Mouse (Mus musculus): ENCODE data around the gene 2510009E07Rik. TPM values are rescaled to one million over a fixed set of nuclear protein-coding genes. Genes with fewer than 3 reads are reported as not detected.
A peak's percentile ranks its signal among the peaks of the same experiment; 100 is the strongest.

2510009E07Rik gene
- polyA plus RNA-seq, 1 experiment from 2014 or later = 21.3 TPM

DNA sequence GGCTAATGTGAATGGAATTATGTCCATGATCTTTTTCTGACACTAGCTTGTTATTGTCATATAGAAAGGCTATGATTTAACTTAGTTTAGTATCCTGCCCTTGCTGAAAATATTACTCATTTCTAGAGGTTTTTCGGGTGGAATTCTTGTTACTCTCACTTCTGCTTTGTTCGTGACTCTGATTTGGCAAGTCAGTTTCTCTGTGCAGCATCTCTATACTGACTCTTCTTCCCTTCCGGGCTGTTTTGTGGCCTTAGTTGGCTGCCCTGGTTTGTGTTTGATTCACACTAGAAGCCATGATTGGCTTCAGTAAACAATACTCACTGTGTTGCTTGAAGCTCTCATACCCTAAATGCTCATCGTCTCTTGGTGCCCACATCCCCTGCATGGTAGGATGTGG is 63.9 kb downstream of the 2510009E07Rik start:
- WGBS = 91% methylated on average over 4 of the region's 4 CpGs

DNA sequence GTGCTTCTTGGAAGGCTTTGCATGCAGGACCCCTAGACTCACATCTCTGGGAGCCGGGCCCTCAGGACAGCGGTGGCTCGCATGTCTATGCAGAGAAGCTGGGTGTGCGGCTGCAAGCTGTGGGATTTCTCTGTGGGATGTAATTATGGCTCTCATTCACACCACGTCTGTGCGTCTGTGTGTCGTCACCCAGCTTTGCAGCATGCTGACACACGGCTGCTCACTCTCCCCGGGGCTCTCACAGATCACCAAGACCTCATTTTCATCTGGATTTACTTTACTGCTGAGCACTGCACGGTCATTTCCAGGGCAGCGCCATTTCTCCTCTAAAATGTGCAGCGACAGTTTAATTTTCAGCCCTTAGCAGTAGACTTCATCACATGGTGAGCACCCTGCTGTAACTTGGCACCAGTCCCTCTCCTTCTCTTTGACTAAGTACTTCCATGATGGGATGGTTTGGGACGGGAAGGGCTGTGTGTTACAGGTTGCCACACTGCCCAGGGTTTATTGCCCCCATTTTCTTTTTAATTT is 66.3 kb downstream of the 2510009E07Rik start:
- no peak overlapping the region for H3K27ac ChIP-seq
- H3K4me2 ChIP-seq = peak overlapping the region; percentile 27
- H3K36me3 ChIP-seq = no peaks in the 10 kb centered on the region
- H3K9me3 ChIP-seq = no peaks in the 10 kb centered on the region
- H3K4me3 ChIP-seq = no peak overlapping the region
- peaks cover 16% of the 10 kb centered on the region for H3K4me1 ChIP-seq
- H3K9ac ChIP-seq = 0 out of 2 replicates have a peak overlapping the region, but pooled peaks have one; percentile 21
- H3K27me3 ChIP-seq = no peaks in the 10 kb centered on the region
- ATAC-seq (ENCODE audit: insufficient number of reproducible peaks, insufficient read depth, low FRiP score, low TSS enrichment, low read depth) = no peak; the same call in 1 of the 2 replicates
- 25% methylated on average over 13 of the region's 13 CpGs for WGBS

More for the DNA sequence above, 63.9 kb downstream of the 2510009E07Rik start:
- Histone ChIP-seq H3K9ac (no peak overlapping the region), H3K36me3 (no peaks in the 10 kb centered on the region), H3K27ac (no peak overlapping the region), H3K4me2 (no peak overlapping the region), H3K9me3 (no peaks in the 10 kb centered on the region), H3K4me3 (no peak overlapping the region), H3K4me1 (peaks cover 16% of the 10 kb centered on the region), H3K27me3 (no peaks in the 10 kb centered on the region)
- no peak for ATAC-seq (ENCODE audit: insufficient number of reproducible peaks, insufficient read depth, low FRiP score, low TSS enrichment, low read depth)

DNA sequence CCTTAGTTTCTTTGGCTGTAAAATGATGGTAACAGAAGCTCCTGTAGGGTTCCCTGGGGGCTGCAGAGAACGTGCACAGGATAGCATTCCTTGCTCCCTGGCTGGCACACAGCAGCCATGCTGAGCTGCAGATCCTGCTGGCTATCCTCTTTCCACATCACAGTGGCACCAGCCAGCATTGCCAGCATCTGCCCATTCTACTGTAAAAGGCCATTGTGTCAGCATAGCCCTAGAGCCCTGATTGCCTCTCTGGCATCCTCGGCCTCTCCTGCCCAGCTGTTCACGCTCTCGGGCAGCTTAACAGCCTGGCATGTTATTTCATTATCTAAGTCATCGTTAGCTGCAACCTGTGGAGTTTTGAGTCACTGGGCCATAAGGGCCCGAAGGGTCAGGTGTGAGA is 67.2 kb downstream of the 2510009E07Rik start:
- Histone ChIP-seq H3K9ac (no peak overlapping the region), H3K4me1 (peaks cover 16% of the 10 kb centered on the region), H3K9me3 (no peaks in the 10 kb centered on the region), H3K4me3 (no peak overlapping the region), H3K4me2 (no peak overlapping the region), H3K36me3 (no peaks in the 10 kb centered on the region), H3K27ac (no peak overlapping the region), H3K27me3 (no peaks in the 10 kb centered on the region)
- WGBS = 75% methylated on average over 6 of the region's 6 CpGs
- ATAC-seq (ENCODE audit: insufficient number of reproducible peaks, insufficient read depth, low FRiP score, low TSS enrichment, low read depth) = no peak

DNA sequence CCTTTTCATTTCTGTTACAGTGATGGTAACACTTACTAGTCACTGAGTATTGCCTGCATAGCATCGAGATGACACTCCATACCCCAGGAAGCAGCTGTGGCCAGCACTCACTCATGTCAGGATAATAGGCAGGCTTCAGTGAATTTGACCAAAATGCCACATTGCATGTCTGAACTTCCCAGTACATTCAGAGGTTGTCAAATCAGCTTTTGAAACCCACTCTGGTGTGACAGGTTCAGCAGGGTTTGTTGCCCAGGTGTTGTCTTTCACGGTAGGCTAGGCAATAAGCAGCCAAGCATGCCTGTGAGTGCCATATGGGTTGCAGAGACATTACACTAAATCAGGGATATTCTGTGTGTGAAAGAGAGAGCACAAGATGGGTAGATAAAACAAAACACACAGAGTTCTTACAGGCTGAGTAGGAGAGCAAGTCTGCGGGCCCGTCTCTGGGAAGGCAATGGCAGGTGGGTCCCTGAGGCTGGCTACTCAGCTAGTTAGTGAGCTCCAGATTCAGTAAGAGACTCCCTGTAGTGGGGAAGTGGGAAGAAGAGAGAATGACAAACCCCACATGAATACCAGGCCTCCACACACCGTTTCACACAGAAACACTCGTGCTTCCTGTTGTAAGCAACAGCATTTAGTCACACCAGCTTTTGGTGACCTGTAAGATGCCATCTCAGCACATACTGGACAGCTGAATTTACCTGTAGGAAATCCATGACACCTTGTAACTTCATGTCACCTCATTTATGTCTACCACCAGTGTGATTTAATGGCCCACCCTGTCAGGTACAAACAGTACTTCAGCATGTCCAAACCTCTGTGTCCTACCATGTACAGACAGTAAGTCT is 68.5 kb downstream of the 2510009E07Rik start:
- no peaks in the 10 kb centered on the region for H3K9me3 ChIP-seq
- 68% methylated on average over 6 of the region's 6 CpGs for WGBS
- H3K4me3 ChIP-seq = no peak overlapping the region
- no peak for ATAC-seq (ENCODE audit: insufficient number of reproducible peaks, insufficient read depth, low FRiP score, low TSS enrichment, low read depth)
- no peaks in the 10 kb centered on the region for H3K27me3 ChIP-seq
- H3K36me3 ChIP-seq = no peaks in the 10 kb centered on the region
- H3K9ac ChIP-seq = no peak overlapping the region
- H3K4me2 ChIP-seq = no peak overlapping the region
- peaks cover 16% of the 10 kb centered on the region for H3K4me1 ChIP-seq
- H3K27ac ChIP-seq = peak overlapping the region; percentile 8; the same call in 1 of the 2 replicates

DNA sequence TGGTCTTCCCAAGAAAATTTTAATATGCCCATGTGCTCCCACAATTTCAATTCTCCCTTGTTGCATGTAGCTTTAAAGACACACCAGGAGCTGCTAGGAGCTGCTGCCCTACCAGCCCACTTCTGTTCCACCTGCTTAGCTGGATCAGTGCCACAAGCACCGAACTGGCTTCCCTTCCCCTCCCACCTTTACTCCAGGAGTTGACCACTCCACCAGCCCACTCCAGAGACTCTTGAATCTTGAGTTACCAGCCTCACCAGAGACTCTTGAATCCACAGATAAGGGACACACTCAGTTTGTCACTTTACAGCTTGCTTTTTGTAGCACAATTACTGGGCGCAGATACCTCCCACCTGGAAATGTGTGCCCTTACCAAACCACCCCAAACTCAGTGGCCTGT is 73.8 kb downstream of the 2510009E07Rik start:
- ATAC-seq (ENCODE audit: insufficient number of reproducible peaks, insufficient read depth, low FRiP score, low TSS enrichment, low read depth) = no peak
- peaks cover 4% of the 10 kb centered on the region; the same call in 1 of the 2 replicates for H3K9me3 ChIP-seq
- 85% methylated on average over 2 of the region's 2 CpGs for WGBS

DNA sequence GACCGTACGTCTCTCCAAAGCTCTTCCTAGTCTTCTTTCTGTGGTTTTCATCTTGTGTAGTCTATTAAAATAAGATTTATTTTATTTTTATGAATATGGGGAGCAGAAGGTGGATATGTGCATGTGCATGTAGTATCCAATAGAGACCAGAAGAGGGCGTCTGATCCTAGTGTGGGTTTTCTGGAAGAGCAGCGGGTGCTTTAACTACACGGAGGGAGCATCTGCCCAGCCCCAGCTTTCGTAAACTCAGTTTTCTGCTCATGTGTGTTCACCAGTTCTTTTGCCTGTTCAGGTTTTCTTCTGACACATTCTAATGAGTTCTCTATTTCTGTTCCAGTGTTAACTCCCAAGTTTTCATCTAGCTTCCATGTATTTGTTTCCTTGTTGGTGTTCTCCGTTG is 78.7 kb downstream of the 2510009E07Rik start:
- peaks cover 4% of the 10 kb centered on the region; the same call in 1 of the 2 replicates for H3K9me3 ChIP-seq
- no peaks in the 10 kb centered on the region for H3K4me1 ChIP-seq
- no peaks in the 10 kb centered on the region for H3K27me3 ChIP-seq
- H3K4me2 ChIP-seq = no peak overlapping the region
- H3K9ac ChIP-seq = no peak overlapping the region
- WGBS = 54% methylated on average over 7 of the region's 7 CpGs
- no peak overlapping the region for H3K4me3 ChIP-seq
- ATAC-seq (ENCODE audit: insufficient number of reproducible peaks, insufficient read depth, low FRiP score, low TSS enrichment, low read depth) = no peak
- H3K27ac ChIP-seq = no peak overlapping the region
- H3K36me3 ChIP-seq = no peaks in the 10 kb centered on the region

More for the DNA sequence above, 73.8 kb downstream of the 2510009E07Rik start:
- no peaks in the 10 kb centered on the region for H3K27me3 ChIP-seq
- no peak overlapping the region for H3K4me3 ChIP-seq
- H3K9ac ChIP-seq = no peak overlapping the region
- no peaks in the 10 kb centered on the region for H3K4me1 ChIP-seq
- no peaks in the 10 kb centered on the region for H3K36me3 ChIP-seq
- no peak overlapping the region for H3K27ac ChIP-seq
- H3K4me2 ChIP-seq = no peak overlapping the region

DNA sequence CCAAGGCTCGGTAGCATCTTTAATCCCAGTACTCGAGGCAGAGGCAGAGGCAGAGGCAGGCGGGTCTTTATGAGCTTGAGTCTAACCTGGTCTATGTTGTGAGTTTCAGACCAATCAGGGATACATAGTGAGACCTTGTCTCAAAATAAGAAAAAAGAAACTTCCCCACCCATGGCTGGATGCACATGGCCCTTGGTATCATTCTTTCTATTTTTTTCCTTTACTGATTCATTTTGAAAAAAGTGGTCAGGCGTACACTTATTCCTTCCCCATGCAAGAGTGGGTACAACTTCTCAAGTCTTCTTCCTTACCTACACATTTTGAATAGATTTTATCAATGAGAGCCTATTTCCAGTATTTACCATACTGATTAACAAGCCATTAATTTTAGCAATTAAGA is 84.0 kb downstream of the 2510009E07Rik start:
- Histone ChIP-seq H3K9me3 (no peaks in the 10 kb centered on the region), H3K4me3 (no peak overlapping the region), H3K4me2 (no peak overlapping the region), H3K4me1 (peaks cover 9% of the 10 kb centered on the region; the same call in 1 of the 2 replicates), H3K36me3 (no peaks in the 10 kb centered on the region), H3K27ac (no peak overlapping the region), H3K27me3 (no peaks in the 10 kb centered on the region), H3K9ac (no peak overlapping the region)
- no peak for ATAC-seq (ENCODE audit: insufficient number of reproducible peaks, insufficient read depth, low FRiP score, low TSS enrichment, low read depth)
- WGBS = 87% methylated on average over 4 of the region's 4 CpGs

DNA sequence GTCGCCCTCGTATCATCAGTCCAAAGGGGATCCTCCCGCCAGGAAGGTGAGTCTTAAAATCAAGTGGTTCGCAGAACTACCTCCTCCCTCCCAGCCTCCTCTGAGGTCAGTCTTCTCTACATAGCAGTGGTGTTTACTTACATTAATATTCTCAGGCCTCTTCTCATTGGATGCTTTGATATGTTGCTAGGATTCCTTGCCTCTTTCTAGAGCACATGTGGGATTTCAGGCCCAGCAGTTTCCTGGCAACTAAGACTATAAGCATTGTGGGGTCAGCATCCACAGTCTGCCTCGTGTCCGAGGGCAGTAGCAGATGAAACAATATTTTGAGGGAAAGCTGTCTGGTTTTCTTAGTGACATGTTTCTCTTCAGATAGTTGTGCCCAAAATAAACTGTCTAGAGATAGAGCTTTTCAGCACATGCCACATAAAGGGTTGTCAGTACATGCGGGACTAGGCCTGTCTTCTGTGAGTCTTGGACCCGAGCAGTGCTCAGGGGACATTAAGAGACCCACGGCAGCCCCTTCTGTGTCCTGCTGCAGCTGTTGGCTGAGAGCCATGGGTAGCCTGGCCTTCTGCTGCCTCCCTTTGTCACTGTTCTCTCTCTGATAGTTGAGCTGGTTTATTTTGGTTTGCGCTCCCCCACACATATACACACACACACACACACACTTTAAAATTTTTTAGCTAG is 86.1 kb downstream of the 2510009E07Rik start:
- H3K4me2 ChIP-seq = no peak overlapping the region
- no peaks in the 10 kb centered on the region for H3K9me3 ChIP-seq
- H3K9ac ChIP-seq = no peak overlapping the region
- no peaks in the 10 kb centered on the region for H3K36me3 ChIP-seq
- no peak for ATAC-seq (ENCODE audit: insufficient number of reproducible peaks, insufficient read depth, low FRiP score, low TSS enrichment, low read depth)
- WGBS = 76% methylated on average over 10 of the region's 10 CpGs
- no peak overlapping the region for H3K27ac ChIP-seq
- H3K4me1 ChIP-seq = peaks cover 9% of the 10 kb centered on the region; the same call in 1 of the 2 replicates
- no peaks in the 10 kb centered on the region for H3K27me3 ChIP-seq
- no peak overlapping the region for H3K4me3 ChIP-seq

DNA sequence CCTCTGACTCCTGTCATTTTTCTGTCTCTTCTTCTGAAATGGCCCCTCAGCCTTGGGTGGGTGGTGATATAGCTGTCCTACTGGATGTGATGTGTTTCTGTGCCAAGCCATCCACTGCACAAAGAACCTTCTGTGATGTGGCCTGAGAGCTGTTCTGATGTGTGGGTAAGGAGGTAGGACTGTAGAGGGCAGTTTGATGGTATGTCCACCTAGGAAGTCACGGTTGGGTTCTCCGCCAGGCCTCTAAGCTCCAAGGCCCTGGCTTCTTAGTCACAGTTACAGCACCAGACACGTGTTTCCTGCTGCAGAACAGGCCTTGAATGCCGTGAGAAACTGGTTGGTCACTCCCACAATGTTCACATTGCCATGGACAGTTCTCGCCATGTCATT is 86.8 kb downstream of the 2510009E07Rik start:
- no peaks in the 10 kb centered on the region for H3K36me3 ChIP-seq
- no peaks in the 10 kb centered on the region for H3K9me3 ChIP-seq
- H3K4me3 ChIP-seq = no peak overlapping the region
- H3K4me1 ChIP-seq = peaks cover 9% of the 10 kb centered on the region; the same call in 1 of the 2 replicates
- H3K4me2 ChIP-seq = no peak overlapping the region
- no peak for ATAC-seq (ENCODE audit: insufficient number of reproducible peaks, insufficient read depth, low FRiP score, low TSS enrichment, low read depth)
- no peak overlapping the region for H3K27ac ChIP-seq
- no peak overlapping the region for H3K9ac ChIP-seq
- no peaks in the 10 kb centered on the region for H3K27me3 ChIP-seq
- WGBS = 79% methylated on average over 5 of the region's 5 CpGs

DNA sequence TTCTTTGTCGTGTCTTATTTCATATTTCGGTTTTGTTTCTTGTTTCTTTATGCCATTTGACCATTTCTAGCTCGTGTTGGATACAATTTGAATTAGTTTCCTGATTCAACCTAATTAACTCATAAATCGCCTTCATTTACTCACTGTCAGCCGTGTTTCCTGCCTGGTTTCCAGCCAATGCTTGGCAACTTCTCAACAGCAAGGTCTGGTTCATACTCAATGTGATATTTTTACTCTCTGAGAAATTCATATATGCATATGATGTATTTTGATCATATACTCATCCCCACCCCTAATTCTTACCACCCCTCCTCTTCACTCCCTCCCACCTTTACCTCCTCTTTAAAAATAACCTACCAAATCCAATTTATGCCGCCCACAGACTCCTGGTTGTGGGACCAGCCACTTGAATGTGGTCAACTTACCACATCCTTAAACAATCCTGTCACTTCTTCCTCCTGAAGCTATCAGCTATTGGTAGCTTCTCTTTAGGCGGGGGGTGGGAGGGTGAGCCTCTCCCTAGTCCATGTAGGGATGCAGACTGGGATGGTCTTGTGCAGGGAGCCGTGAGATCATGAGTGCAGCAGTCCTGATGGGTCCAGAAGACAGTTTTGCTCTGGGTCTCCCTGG is 87.3 kb downstream of the 2510009E07Rik start:
- no peak overlapping the region for H3K4me3 ChIP-seq
- no peaks in the 10 kb centered on the region for H3K27me3 ChIP-seq
- no peak overlapping the region for H3K4me2 ChIP-seq
- ATAC-seq (ENCODE audit: insufficient number of reproducible peaks, insufficient read depth, low FRiP score, low TSS enrichment, low read depth) = no peak
- no peaks in the 10 kb centered on the region for H3K9me3 ChIP-seq
- no peak overlapping the region for H3K27ac ChIP-seq
- no peak overlapping the region for H3K9ac ChIP-seq
- WGBS = 73% methylated on average over 8 of the region's 8 CpGs
- no peaks in the 10 kb centered on the region for H3K36me3 ChIP-seq
- peaks cover 9% of the 10 kb centered on the region; the same call in 1 of the 2 replicates for H3K4me1 ChIP-seq

DNA sequence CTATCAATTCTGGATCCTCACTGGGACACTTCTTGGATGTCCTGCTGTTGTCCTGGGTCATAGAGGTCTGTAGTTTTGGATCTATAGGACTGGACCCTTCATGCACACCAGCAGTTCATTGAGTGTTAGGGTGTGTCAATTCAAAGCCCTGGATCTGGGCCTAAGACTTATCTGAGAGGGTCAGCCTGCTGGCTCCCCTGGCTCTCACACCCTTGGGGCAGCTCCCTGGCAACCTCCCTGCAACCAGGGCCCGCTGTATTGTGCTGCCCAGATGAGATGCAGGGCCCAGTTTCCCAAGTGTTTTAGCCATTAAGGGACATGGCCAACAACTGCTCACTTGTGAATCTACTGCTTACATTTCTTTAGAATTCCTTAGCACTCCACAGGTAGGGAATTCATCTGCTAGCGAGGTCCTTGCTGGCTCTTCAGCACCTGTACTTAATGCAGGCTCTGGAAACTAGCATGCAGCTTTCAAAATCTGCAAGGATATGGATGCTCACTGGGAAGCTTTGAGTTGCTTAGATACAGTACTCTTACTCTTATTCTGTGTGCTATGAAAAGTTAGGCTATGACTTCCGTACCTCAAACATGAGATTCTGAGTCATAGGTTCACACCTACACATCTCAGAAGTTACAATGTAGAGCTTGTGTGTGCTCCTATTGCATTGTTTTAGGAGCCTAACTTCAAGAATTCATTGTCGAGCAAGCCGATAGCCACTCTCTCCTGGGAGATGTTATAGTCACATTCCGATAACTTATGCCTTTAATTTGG is 88.0 kb downstream of the 2510009E07Rik start:
- no peak for ATAC-seq (ENCODE audit: insufficient number of reproducible peaks, insufficient read depth, low FRiP score, low TSS enrichment, low read depth)
- 77% methylated on average over 6 of the region's 6 CpGs for WGBS
- peaks cover 9% of the 10 kb centered on the region; the same call in 1 of the 2 replicates for H3K4me1 ChIP-seq

More for the DNA sequence above, 88.0 kb downstream of the 2510009E07Rik start:
- Histone ChIP-seq H3K4me3 (no peak overlapping the region), H3K36me3 (no peaks in the 10 kb centered on the region), H3K9me3 (no peaks in the 10 kb centered on the region), H3K27ac (no peak overlapping the region), H3K27me3 (no peaks in the 10 kb centered on the region), H3K4me2 (no peak overlapping the region), H3K9ac (no peak overlapping the region)
